Mouse (Mus musculus) midbrain, postnatal 0 days (tissue): ENCODE measurements around the gene Wdr5b. TPM values are rescaled to one million over a fixed set of nuclear protein-coding genes. Genes with fewer than 3 reads are reported as not detected.

Experiments
- ATAC-seq: fragments of 200-750 bp; cut with Nextera tagmentation; 2 replicates; pipeline ENCODE4 v1.8.0; 2017; ENCODE audit warnings: moderate number of reproducible peaks, mild to moderate bottlenecking, moderate TSS enrichment, moderate library complexity; ENCODE audit not compliant: low FRiP score
- DNase-seq: peaks from one replicate; pipeline ENCODE4 v3.0.0-alpha.2; 2015; ENCODE audit warnings: low spot score
- H3K27ac ChIP-seq: fragments of 300-500 bp; sonication (generic); 2 replicates; pipeline ENCODE4 v1.5.1; 2014; ENCODE audit warnings: low read depth, mild to moderate bottlenecking, low read length, mixed read lengths
- H3K27me3 ChIP-seq: fragments of 300-500 bp; sonication (generic); 2 replicates; pipeline ENCODE4 v1.6.1; 2014; ENCODE audit warnings: low read length, control low read depth, mixed read lengths; ENCODE audit not compliant: insufficient read depth
- H3K36me3 ChIP-seq: fragments of 300-500 bp; sonication (generic); 2 replicates; pipeline ENCODE4 v1.6.1; 2014; ENCODE audit warnings: low read length, control low read depth, mixed read lengths; ENCODE audit not compliant: insufficient read depth
- H3K4me1 ChIP-seq: fragments of 300-500 bp; sonication (generic); 2 replicates; pipeline ENCODE4 v1.6.1; 2014; ENCODE audit warnings: mild to moderate bottlenecking, control low read depth, antibody characterized with exemption, low read length, mixed read lengths; ENCODE audit not compliant: insufficient read depth
- H3K4me2 ChIP-seq: fragments of 300-500 bp; sonication (generic); 2 replicates; pipeline ENCODE4 v1.6.1; 2014; ENCODE audit warnings: low read depth, mild to moderate bottlenecking, low read length, mixed read lengths; ENCODE audit not compliant: poor library complexity, severe bottlenecking
- H3K4me3 ChIP-seq: fragments of 300-500 bp; sonication (generic); 2 replicates; pipeline ENCODE4 v1.5.1; 2014; ENCODE audit warnings: low read depth, mild to moderate bottlenecking, low read length, moderate library complexity
- H3K9ac ChIP-seq: fragments of 300-500 bp; sonication (generic); replicated peaks from 2 replicates; pipeline ENCODE4 v1.6.1; 2014; ENCODE audit warnings: mild to moderate bottlenecking, low read length, moderate library complexity, mixed read lengths; ENCODE audit not compliant: poor library complexity, severe bottlenecking
- H3K9me3 ChIP-seq: fragments of 300-500 bp; sonication (generic); 2 replicates; pipeline ENCODE4 v1.6.1; 2016; ENCODE audit warnings: low read length, control low read depth
- CTCF ChIP-seq: IDR thresholded peaks from 2 replicates; pipeline ENCODE4 v1.5.1; 2016; ENCODE audit warnings: antibody characterized with exemption, mild to moderate bottlenecking
- WGBS: fragments of 180-500 bp; shearing (Covaris S2); extraction: QIAGEN DNeasy Blood & Tissue Kit; methylation state at CpG from one replicate; pipeline ENCODE4 v1.1.7; 2014; 5-methylcytosine and 5-hydroxymethylcytosine counted together
- polyA plus RNA-seq: library from polyadenylated mRNA; unstranded; fragments of >200 nt; fragmentation: Nextera tagmentation; extraction: Ambion mirVana; gene quantifications from 2 replicates; pipeline ENCODE4 v1.2.1, GENCODE M21; 2015
- total RNA-seq: library from RNA; depleted of rRNA; stranded (reverse); fragments of >200 nt; gene quantifications from 2 replicates; pipeline ENCODE4 v1.2.3, GENCODE M21; 2014

The Wdr5b gene
- total and polyA plus RNA-seq, 2 experiments from 2014 or later: 5.8 to 6.1 TPM

GRCm38 (mm10) chr16:36041625-36042020 is 633 bp downstream of the Wdr5b start:
- 31% methylated on average over 11 of the region's 11 CpGs for WGBS
- ATAC-seq (no peak), DNase-seq (no peak)
- Histone ChIP-seq H3K9ac (peak overlapping the region; percentile 65), H3K36me3 (peaks cover 10% of the 10 kb centered on the region), H3K9me3 (no peaks in the 10 kb centered on the region), H3K4me1 (peaks cover 7% of the 10 kb centered on the region; the same call in 1 of the 2 replicates), H3K4me2 (peak overlapping the region; percentile 68), H3K4me3 (peak overlapping the region; percentile 60), H3K27me3 (no peaks in the 10 kb centered on the region), H3K27ac (peak overlapping the region; percentile 77)
- no peak for TF ChIP-seq CTCF

GRCm38 (mm10) chr16:36043073-36043472 is 2.1 kb downstream of the Wdr5b start:
- H3K4me1 ChIP-seq: peaks cover 7% of the 10 kb centered on the region; the same call in 1 of the 2 replicates
- 88% methylated on average over 10 of the region's 10 CpGs for WGBS
- H3K27me3 ChIP-seq: no peaks in the 10 kb centered on the region
- H3K27ac ChIP-seq: no peak overlapping the region
- no peak overlapping the region for H3K4me3 ChIP-seq
- no peaks in the 10 kb centered on the region for H3K9me3 ChIP-seq
- no peak for TF ChIP-seq CTCF
- peaks cover 13% of the 10 kb centered on the region for H3K36me3 ChIP-seq
- no peak overlapping the region for H3K9ac ChIP-seq
- H3K4me2 ChIP-seq: no peak overlapping the region
- ATAC-seq: no peak
- no peak for DNase-seq

GRCm38 (mm10) chr16:36043964-36044363 is 3.0 kb downstream of the Wdr5b start:
- Histone ChIP-seq H3K9me3 (no peaks in the 10 kb centered on the region), H3K4me2 (no peak overlapping the region), H3K4me3 (no peak overlapping the region), H3K4me1 (peaks cover 7% of the 10 kb centered on the region; the same call in 1 of the 2 replicates), H3K9ac (no peak overlapping the region), H3K36me3 (peaks cover 16% of the 10 kb centered on the region), H3K27me3 (no peaks in the 10 kb centered on the region), H3K27ac (no peak overlapping the region)
- WGBS: 93% methylated on average over 4 of the region's 4 CpGs
- DNase-seq: no peak
- no peak for TF ChIP-seq CTCF
- no peak for ATAC-seq

GRCm38 (mm10) chr16:36047538-36047937 is 6.5 kb downstream of the Wdr5b start:
- WGBS: 88% methylated on average over 4 of the region's 4 CpGs

GRCm38 (mm10) chr16:36051491-36051890 is 10.5 kb downstream of the Wdr5b start:
- DNase-seq: no peak
- Histone ChIP-seq H3K27ac (no peak overlapping the region), H3K27me3 (no peaks in the 10 kb centered on the region), H3K9ac (no peak overlapping the region), H3K36me3 (peaks cover 27% of the 10 kb centered on the region), H3K9me3 (no peaks in the 10 kb centered on the region), H3K4me1 (no peaks in the 10 kb centered on the region), H3K4me2 (no peak overlapping the region), H3K4me3 (no peak overlapping the region)
- TF ChIP-seq CTCF: no peak
- ATAC-seq: no peak
- 92% methylated on average over 6 of the region's 6 CpGs for WGBS

More at GRCm38 (mm10) chr16:36047538-36047937, 6.5 kb downstream of the Wdr5b start:
- Histone ChIP-seq H3K4me1 (0 out of 2 replicates have a peak, but pooled peaks cover 2% of the 10 kb centered on the region), H3K27me3 (no peaks in the 10 kb centered on the region), H3K36me3 (peaks cover 34% of the 10 kb centered on the region), H3K4me3 (no peak overlapping the region), H3K27ac (no peak overlapping the region), H3K4me2 (no peak overlapping the region), H3K9me3 (no peaks in the 10 kb centered on the region), H3K9ac (no peak overlapping the region)
- ATAC-seq (no peak), DNase-seq (no peak)
- TF ChIP-seq CTCF: peak; percentile 41

- Histone ChIP-seq H3K27ac (no peak overlapping the region), H3K36me3 (peaks cover 20% of the 10 kb centered on the region), H3K9ac (no peak overlapping the region), H3K27me3 (no peaks in the 10 kb centered on the region), H3K4me1 (no peaks in the 10 kb centered on the region), H3K4me3 (no peak overlapping the region), H3K4me2 (no peak overlapping the region), H3K9me3 (no peaks in the 10 kb centered on the region)
- WGBS: 92% methylated on average over 6 of the region's 6 CpGs
- no peak for DNase-seq
- no peak for TF ChIP-seq CTCF
- ATAC-seq: no peak
Measured at GRCm38 (mm10) chr16:36053524-36054275, 12.7 kb downstream of the Wdr5b start.
